Mouse (Mus musculus): Measurements from ENCODE around the gene Hist1h3g. TPM values are rescaled to one million over a fixed set of nuclear protein-coding genes. Genes with fewer than 3 reads are reported as not detected.

The Hist1h3g gene
- polyA plus RNA-seq, 1 experiment from 2014 or later, result 5.5 TPM

DNA sequence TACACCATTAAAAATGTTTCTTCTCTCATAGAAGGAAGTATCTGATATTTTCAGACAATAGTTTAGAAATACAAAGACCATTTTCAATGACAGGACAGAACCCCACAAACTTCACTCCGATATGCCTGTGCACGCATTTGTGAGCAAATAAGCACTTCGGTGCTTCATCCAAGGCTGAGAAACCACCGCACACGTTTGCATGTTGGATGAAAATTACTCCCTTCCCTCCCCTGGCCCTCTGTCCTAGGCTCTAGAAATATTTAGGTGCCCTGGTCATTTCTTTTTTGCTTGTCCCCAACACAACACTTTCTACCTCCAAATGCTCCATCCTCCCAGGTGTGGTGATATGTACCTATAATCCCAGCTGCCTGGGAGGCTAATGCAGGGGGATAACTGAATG is 33.7 kb upstream of the Hist1h3g start:
- Histone ChIP-seq H3K9ac (peak overlapping the region; percentile 24; the same call in 1 of the 2 replicates), H3K9me3 (no peaks in the 10 kb centered on the region), H3K4me3 (peak overlapping the region; percentile 35), H3K4me1 (peaks cover 59% of the 10 kb centered on the region), H3K4me2 (peak overlapping the region; percentile 62), H3K27ac (replicated peaks) (no peak overlapping the region), H3K27me3 (replicated peaks) (no peaks in the 10 kb centered on the region), H3K36me3 (no peaks in the 10 kb centered on the region)
- ATAC-seq (ENCODE audit: extremely low read depth, insufficient number of reproducible peaks, low FRiP score, low TSS enrichment), result no peak
- 25% methylated on average over 5 of the region's 5 CpGs for WGBS

DNA sequence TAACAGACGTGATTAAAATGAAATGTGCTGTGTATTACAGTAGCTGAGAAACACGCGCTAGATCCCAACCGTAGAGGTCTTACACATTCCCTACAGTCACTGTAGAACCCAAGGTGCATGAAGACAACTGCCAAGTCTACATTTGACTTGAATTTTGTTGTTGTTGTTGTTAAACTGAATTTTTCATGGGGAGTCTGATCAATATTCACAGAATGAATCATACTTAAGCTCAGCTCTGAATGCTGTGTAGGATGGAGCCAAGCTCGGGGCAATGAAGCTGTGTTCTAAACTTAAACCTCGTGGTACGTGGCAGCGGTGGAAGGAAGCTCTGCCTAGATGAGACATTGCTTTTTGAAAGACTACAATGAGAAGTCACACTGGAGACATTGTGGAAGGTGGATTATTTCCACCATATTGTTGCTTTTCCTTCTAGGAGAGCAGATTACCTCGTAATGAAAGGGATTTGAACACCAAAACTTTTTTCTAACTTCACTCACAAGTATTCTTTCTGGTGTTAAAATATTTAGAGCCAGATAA is 33.1 kb upstream of the Hist1h3g start:
- Histone ChIP-seq H3K27me3 (replicated peaks) (no peaks in the 10 kb centered on the region), H3K4me3 (peak overlapping the region; percentile 35), H3K4me2 (peak overlapping the region; percentile 62), H3K9ac (peak overlapping the region; percentile 25; the same call in 1 of the 2 replicates), H3K4me1 (peaks cover 62% of the 10 kb centered on the region), H3K27ac (replicated peaks) (no peak overlapping the region), H3K36me3 (no peaks in the 10 kb centered on the region), H3K9me3 (no peaks in the 10 kb centered on the region)
- ATAC-seq (ENCODE audit: extremely low read depth, insufficient number of reproducible peaks, low FRiP score, low TSS enrichment), result no peak
- WGBS, result 24% methylated on average over 9 of the region's 9 CpGs

DNA sequence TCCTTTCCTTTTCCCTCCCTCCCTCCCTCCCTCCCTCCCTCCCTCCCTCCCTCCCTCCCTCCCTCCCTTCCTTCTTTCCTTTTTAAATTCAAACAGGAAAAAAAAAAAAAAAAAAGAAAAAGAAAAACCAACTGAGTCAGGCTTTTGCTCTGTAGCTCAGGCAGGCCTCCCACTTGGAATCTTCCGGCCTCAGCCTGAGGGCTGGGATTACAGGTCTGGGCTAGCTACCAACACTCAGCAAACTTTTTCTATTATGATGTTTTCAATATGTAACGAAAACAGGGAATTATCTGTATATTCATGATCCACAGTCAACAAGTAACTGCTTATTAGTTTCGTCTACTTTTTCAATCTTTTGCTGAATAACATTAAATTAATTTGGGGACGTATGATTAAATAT is 32.3 kb upstream of the Hist1h3g start:
- Histone ChIP-seq H3K27me3 (replicated peaks) (no peaks in the 10 kb centered on the region), H3K36me3 (no peaks in the 10 kb centered on the region), H3K4me3 (no peak overlapping the region), H3K4me1 (peaks cover 59% of the 10 kb centered on the region), H3K27ac (replicated peaks) (no peak overlapping the region), H3K4me2 (no peak overlapping the region), H3K9ac (no peak overlapping the region), H3K9me3 (no peaks in the 10 kb centered on the region)
- 53% methylated on average over 4 of the region's 4 CpGs for WGBS
- ATAC-seq (ENCODE audit: extremely low read depth, insufficient number of reproducible peaks, low FRiP score, low TSS enrichment), result no peak

DNA sequence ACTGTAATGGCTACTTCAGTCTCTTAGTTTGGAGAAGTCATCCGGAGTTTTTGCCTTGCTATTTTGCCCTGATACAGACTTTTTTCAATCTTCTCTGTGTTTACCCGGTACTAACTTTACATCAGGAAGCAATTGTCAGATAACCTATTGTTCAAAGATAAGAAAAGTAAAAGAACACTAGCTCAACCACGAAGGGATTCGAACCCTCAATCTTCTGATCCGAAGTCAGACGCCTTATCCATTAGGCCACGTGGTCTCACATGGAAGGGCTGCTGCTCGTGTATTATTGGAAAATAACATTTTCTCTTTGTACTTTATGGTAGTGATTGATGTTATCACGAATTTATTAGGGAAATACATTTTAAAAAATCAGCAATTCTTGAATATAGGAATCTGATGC is 31.4 kb upstream of the Hist1h3g start:
- WGBS, result 3% methylated on average over 9 of the region's 9 CpGs
- Histone ChIP-seq H3K27ac (replicated peaks) (no peak overlapping the region), H3K4me1 (peaks cover 52% of the 10 kb centered on the region), H3K36me3 (no peaks in the 10 kb centered on the region), H3K27me3 (replicated peaks) (no peaks in the 10 kb centered on the region), H3K9me3 (no peaks in the 10 kb centered on the region), H3K4me2 (peak overlapping the region; percentile 28), H3K4me3 (peak overlapping the region; percentile 13; the same call in 1 of the 2 replicates), H3K9ac (no peak overlapping the region)
- ATAC-seq (ENCODE audit: extremely low read depth, insufficient number of reproducible peaks, low FRiP score, low TSS enrichment), result no peak

DNA sequence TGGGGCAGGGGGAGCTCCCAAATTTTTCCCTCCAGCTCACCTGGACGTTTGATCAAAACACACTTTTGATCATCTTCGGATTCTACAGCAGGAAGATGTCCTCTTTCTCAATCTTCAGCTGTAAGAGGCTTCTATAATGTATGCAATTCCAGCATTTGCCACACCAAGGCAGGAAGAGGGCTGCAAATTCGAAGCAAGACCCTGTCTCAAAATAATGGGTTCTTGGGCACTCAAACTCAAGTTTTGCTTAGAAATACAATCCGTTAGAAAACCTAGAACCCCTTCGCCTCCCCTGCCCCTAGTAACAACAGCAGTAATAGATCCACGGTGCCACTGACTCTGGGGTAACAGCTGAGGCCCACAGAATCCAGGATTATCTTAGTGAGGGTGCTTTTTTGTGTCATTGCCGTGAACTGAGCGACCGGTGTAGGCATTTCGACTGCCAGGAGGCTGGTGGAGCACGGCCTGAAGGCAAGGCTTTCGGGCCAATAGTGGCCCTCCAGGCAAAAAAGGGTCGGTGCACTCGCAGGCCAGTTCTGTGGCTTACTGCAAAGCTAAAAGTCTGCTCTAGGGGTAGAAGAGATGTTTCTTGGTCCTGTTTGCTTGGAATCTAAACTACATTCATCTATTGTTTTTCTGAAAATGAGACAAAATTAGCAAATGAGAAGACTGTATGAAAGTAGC is 29.4 kb upstream of the Hist1h3g start:
- peaks cover 56% of the 10 kb centered on the region for H3K4me1 ChIP-seq
- H3K36me3 ChIP-seq, result no peaks in the 10 kb centered on the region
- no peaks in the 10 kb centered on the region for H3K27me3 ChIP-seq (replicated peaks)
- peak overlapping the region; percentile 73 for H3K4me2 ChIP-seq
- peak overlapping the region; percentile 76 for H3K9ac ChIP-seq
- 7% methylated on average over 14 of the region's 14 CpGs for WGBS
- no peak for ATAC-seq (ENCODE audit: extremely low read depth, insufficient number of reproducible peaks, low FRiP score, low TSS enrichment)
- peak overlapping the region; percentile 64 for H3K27ac ChIP-seq (replicated peaks)
- H3K4me3 ChIP-seq, result peak overlapping the region; percentile 47
- no peaks in the 10 kb centered on the region for H3K9me3 ChIP-seq

DNA sequence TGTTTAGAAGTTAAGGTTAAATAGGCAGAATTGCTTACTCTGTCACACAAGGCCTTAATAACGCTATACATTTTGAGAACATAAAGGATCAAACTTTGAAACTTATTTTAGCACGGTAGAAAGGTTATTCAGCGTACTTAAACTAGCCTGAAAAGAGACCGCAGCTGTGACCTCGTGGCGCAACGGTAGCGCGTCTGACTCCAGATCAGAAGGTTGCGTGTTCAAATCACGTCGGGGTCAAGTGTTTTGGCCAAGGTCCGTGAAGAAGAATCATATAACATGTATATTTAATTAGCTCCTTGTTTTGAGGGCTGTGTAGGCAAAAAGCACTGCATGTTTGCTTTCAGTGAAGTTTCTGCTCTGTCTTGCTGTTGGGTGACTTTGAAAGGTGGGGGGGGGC is 28.9 kb upstream of the Hist1h3g start:
- H3K27ac ChIP-seq (replicated peaks), result peak overlapping the region; percentile 64
- H3K36me3 ChIP-seq, result no peaks in the 10 kb centered on the region
- ATAC-seq (ENCODE audit: extremely low read depth, insufficient number of reproducible peaks, low FRiP score, low TSS enrichment), result no peak
- H3K4me2 ChIP-seq, result peak overlapping the region; percentile 73
- peaks cover 53% of the 10 kb centered on the region for H3K4me1 ChIP-seq
- peak overlapping the region; percentile 76 for H3K9ac ChIP-seq
- H3K9me3 ChIP-seq, result no peaks in the 10 kb centered on the region
- peak overlapping the region; percentile 47 for H3K4me3 ChIP-seq
- WGBS, result 8% methylated on average over 13 of the region's 13 CpGs
- no peaks in the 10 kb centered on the region for H3K27me3 ChIP-seq (replicated peaks)

DNA sequence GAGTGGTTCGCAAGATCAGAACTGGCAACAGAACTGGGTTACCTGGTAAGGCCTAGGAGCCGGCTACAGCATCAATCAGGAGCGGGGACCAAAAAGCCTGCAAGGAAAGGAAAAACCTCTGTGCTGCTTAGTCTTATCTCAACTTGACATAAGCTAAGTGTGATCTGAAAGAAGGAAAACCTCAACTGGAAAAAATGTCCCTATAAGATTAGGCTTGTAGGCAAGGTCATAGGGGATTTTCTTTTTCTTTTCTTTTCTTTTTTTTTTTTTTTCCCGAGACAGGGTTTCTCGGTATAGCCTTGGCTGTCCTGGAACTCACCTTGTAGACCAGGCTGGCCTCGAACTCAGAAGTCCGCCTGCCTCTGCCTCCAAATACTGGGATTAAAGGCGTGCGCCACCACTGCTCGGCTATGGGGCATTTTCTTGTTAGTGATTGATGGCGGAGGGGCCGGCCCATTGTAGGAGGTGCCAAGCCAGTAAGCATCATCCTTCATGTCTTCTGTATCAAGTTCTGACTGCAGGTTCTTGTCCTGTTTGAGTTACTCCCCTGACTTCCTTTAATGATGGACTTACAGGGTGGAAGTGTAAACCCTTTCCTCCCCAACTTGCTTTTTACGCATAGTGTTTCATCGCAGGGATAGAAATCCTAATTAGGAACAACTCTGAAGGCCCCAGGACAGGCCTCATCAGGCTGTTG is 28.3 kb upstream of the Hist1h3g start:
- peak overlapping the region; percentile 64 for H3K27ac ChIP-seq (replicated peaks)

DNA sequence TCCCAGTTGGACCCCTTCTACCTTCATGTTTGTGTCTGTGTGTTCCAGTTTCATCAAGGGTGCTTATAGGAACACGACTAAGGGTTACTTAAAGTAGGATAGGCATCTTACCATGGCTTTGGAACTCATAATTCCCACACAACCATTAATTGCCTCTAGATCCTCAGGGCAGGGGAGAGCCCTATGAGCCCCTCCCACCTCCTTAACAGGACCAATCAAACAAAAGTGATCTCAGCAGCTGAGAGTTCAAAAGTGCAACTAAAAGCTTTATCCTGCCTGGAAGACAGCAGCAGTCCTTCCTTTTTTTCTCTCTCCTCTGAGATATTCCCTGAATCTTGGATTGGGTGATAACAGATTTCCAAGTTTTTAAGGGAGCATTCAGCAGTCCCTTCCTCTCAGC is 25.1 kb upstream of the Hist1h3g start:
- H3K36me3 ChIP-seq, result no peaks in the 10 kb centered on the region
- H3K27ac ChIP-seq (replicated peaks), result 0 out of 2 replicates have a peak overlapping the region, but pooled peaks have one; percentile 21
- WGBS, result 21% methylated on average over 1 of the region's 1 CpGs
- no peak overlapping the region for H3K9ac ChIP-seq
- ATAC-seq (ENCODE audit: extremely low read depth, insufficient number of reproducible peaks, low FRiP score, low TSS enrichment), result no peak
- no peak overlapping the region for H3K4me2 ChIP-seq
- no peaks in the 10 kb centered on the region for H3K27me3 ChIP-seq (replicated peaks)
- no peak overlapping the region for H3K4me3 ChIP-seq
- peaks cover 33% of the 10 kb centered on the region for H3K4me1 ChIP-seq
- H3K9me3 ChIP-seq, result no peaks in the 10 kb centered on the region

More for the DNA sequence above, 28.3 kb upstream of the Hist1h3g start:
- Histone ChIP-seq H3K36me3 (no peaks in the 10 kb centered on the region), H3K4me3 (peak overlapping the region; percentile 47), H3K4me2 (peak overlapping the region; percentile 73), H3K4me1 (peaks cover 47% of the 10 kb centered on the region), H3K9me3 (no peaks in the 10 kb centered on the region), H3K9ac (0 out of 2 replicates have a peak overlapping the region, but pooled peaks have one; percentile 21), H3K27me3 (replicated peaks) (no peaks in the 10 kb centered on the region)
- no peak for ATAC-seq (ENCODE audit: extremely low read depth, insufficient number of reproducible peaks, low FRiP score, low TSS enrichment)
- 25% methylated on average over 14 of the region's 14 CpGs for WGBS

DNA sequence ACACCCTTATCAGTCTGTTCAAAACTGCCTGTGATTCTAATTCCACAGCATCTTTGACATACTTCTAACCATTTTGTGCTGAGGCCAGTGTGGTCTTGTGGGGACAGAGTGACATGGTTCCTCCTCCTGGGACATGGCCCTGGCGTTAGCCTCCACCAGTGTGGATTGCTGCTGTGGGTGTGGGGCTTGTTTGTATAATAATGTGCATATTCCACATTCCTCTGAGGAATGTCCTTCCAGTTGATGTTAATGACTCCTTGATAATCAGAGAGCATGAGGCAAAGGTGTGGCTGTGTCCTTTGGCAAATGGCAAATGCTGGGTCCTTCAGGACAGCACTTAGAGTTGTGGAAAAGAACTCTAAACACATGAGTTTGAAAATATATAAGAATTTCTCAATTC is 21.7 kb upstream of the Hist1h3g start:
- Histone ChIP-seq H3K27me3 (replicated peaks) (no peaks in the 10 kb centered on the region), H3K4me1 (peaks cover 17% of the 10 kb centered on the region), H3K4me2 (no peak overlapping the region), H3K27ac (replicated peaks) (no peak overlapping the region), H3K9me3 (no peaks in the 10 kb centered on the region), H3K4me3 (no peak overlapping the region), H3K9ac (no peak overlapping the region), H3K36me3 (no peaks in the 10 kb centered on the region)
- 88% methylated on average over 1 of the region's 1 CpGs for WGBS
- ATAC-seq (ENCODE audit: extremely low read depth, insufficient number of reproducible peaks, low FRiP score, low TSS enrichment), result no peak

DNA sequence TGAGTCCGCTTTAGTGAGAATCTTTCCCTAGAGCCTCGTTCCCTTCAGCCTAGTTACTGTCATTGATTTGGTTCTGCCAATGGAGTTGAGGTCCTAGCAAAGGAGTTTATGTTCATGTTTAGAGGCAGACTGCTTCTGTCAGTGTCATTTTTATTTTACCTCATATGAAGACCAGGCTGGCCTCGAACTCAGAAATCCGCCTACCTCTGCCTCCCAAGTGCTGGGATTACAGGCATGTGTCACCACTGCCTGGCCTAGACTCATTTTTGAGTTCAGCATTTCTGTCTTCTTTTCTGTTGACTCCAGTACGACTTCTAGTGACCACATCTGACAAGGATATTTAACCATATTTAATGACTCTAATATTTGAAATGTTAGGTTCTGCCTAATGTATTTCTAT is 19.9 kb upstream of the Hist1h3g start:
- no peak for ATAC-seq (ENCODE audit: extremely low read depth, insufficient number of reproducible peaks, low FRiP score, low TSS enrichment)
- H3K27me3 ChIP-seq (replicated peaks), result no peaks in the 10 kb centered on the region
- H3K36me3 ChIP-seq, result no peaks in the 10 kb centered on the region

DNA sequence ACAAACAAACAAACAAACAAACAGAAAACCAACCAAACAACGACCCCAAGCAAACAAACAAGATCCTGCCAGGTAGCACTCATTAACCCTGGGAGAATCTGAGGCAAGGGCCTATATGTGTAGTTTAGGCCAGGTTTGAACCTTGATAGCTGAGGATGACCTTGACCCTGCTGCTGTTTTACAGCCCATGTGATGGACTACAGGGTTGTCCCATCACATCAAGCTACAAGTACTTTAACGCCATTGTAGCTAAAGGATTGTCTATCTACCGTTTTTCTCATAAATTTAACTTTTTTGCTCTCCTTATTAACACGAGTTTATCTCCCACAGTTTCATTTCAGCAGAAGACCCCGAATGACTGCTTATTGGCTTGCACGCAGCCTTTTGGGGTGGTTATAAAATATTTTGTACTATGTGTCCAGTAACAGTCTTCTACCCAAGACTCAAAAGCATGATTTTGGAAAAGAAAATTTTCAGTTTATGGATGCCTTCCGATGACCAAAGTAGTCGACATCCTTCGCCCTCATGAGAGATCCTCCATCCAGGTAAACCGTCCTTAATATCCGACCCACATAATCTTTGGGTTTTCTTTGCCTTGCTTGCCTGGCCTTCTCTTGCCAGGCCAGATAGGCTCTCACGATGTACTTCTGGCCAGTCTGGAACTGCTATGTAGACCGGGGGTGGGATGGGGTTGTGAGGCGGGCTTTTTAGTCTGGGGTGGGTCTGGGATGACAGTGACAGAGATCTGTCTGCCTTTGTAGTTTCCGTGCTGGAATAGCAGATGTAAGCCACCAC is 19.2 kb upstream of the Hist1h3g start:
- Histone ChIP-seq H3K9ac (peak overlapping the region; percentile 74), H3K9me3 (no peaks in the 10 kb centered on the region), H3K36me3 (no peaks in the 10 kb centered on the region), H3K4me3 (peak overlapping the region; percentile 67), H3K4me1 (peaks cover 8% of the 10 kb centered on the region), H3K4me2 (peak overlapping the region; percentile 95), H3K27me3 (replicated peaks) (no peaks in the 10 kb centered on the region), H3K27ac (replicated peaks) (0 out of 2 replicates have a peak overlapping the region, but pooled peaks have one; percentile 21)
- ATAC-seq (ENCODE audit: extremely low read depth, insufficient number of reproducible peaks, low FRiP score, low TSS enrichment), result no peak
- WGBS, result 54% methylated on average over 15 of the region's 15 CpGs

More for the DNA sequence above, 19.9 kb upstream of the Hist1h3g start:
- 77% methylated on average over 5 of the region's 5 CpGs for WGBS
- Histone ChIP-seq H3K9ac (no peak overlapping the region), H3K9me3 (no peaks in the 10 kb centered on the region), H3K27ac (replicated peaks) (no peak overlapping the region), H3K4me1 (peaks cover 12% of the 10 kb centered on the region), H3K4me3 (no peak overlapping the region), H3K4me2 (no peak overlapping the region)

Measured in heart, embryonic 13.5 days (tissue).